Mouse (Mus musculus) liver, postnatal 0 days (tissue): ENCODE measurements around the gene Prdm2.

Source experiments
- CTCF ChIP-seq: sonication (generic); IDR thresholded peaks from 2 replicates; pipeline ENCODE4 v1.5.1; 2016; ENCODE audit warnings: antibody characterized with exemption, low read depth
- EP300 ChIP-seq: IDR thresholded peaks from 2 replicates; pipeline ENCODE4 v1.6.1; 2016; ENCODE audit warnings: antibody characterized with exemption, low read depth, mild to moderate bottlenecking

- TF ChIP-seq CTCF (no peak), EP300 (no peak)
These were observed 92.8 kb downstream of the Prdm2 start for GRCm38 (mm10) chr4:143120008-143120407.
